Mouse (Mus musculus) ovary, postnatal 14 days (tissue): ENCODE measurements around the gene Nr1i3.
A peak's percentile ranks its signal among the peaks of the same experiment; 100 is the strongest.

Experiments
- DNase-seq: peaks from one replicate; pipeline ENCODE4 v3.0.0; 2022; ENCODE audit warnings: low spot score

Nr1i3 gene

DNA sequence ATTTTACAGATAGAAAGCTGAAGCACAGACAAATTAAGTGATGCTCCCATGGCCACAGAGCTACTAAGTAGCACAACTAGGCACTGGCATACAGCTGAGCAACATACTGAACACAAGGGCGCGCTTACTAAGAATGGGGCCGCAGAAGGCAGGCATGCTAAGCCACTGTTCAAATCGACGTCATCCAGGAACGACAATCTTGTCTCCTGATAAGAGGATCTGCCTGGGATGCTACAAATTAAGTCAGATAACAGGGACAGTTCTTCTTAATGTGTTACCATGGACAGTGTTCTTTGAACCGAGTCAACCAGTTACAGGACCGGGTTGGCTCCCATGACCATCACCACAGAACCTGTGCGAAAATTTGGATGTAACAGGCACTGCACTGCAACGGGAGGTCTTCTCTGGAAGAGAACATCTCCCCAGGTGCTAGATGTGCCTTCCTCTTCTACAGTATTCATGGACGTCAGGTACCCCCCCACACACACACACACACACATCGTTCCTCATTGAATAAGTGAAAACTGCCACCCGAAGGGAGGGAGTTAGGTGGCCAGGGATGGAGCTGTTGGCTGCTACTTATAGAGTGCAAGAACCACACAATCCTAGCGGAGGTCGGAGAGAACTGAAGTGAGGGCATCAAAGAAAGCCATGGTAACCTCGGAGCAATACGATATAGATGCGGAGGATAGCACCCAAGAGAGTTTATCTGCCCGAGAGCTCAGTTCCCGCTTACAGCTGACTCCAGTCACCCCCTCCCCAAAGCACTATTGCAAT, 18.5 kb upstream of the Nr1i3 start:
- DNase-seq: no peak

DNA sequence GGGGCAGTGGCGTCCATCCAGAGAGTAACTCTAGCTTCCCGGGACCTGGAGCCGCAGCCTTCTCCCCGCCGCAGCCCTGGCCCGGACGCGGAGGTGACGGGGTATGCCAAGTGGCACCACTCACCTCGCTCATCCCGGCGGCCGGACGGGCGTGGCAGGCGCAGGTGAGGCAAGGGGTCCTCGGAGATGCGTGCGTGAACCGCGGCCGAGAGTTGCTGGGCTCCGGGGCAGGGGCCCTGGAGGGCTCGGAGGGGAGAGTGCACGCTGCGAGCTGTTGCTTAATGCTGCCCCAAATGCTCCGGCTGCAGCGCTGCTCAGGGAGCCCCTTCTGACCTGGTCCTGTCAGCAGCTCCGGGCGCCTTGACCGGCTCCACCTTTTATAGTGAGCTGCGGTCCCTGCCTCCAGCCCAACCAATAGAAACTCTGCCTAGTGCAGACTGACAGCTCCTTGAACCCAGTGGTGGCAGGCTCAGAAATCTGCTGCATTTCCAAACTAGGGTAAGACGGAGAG, 17.8 kb upstream of the Nr1i3 start, which contains the start of gene Pcp4l1:
Gene Pcp4l1, minus strand, starts transcription at position 382 of the 511 bp plus-strand sequence.
- peak; percentile 37 for DNase-seq

DNA sequence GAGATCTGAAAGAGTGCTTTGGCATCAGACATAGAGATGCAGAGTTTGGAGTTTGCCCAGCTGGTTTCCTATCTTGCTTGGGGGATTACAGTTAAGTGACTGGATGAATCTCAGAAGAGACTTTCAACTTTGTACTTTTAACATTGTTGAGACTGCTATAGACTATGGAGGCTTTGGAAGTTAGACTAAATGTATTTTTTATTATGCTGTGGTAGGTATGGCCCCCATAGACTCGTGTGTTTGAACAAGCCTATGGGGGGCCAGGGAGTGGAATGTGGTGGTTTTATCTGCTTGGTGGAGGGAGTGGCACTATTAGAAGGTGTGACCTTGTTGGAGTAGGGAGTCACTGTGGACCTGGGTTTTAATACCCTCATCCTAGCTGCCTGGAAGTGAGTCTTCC, 14.2 kb upstream of the Nr1i3 start:
- DNase-seq: no peak

DNA sequence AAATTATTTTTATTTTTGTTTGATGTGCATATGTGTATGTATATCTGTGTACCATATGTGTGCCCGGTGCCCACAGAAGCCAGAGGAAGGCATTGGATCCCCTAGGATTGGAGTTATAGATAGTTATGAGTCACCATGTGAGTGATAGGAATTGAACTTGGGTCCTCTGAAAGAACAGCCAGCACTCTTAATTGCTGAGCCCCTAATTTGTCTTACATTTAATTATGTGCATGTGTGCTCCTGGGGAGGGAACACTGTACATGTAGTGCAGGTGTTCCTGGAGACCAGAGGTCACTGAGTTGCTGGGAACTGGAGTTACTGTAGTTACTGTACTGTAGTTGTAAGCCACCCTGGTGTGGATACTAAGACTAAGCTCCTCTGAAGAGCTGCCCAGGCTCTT, 13.0 kb upstream of the Nr1i3 start:
- no peak for DNase-seq

DNA sequence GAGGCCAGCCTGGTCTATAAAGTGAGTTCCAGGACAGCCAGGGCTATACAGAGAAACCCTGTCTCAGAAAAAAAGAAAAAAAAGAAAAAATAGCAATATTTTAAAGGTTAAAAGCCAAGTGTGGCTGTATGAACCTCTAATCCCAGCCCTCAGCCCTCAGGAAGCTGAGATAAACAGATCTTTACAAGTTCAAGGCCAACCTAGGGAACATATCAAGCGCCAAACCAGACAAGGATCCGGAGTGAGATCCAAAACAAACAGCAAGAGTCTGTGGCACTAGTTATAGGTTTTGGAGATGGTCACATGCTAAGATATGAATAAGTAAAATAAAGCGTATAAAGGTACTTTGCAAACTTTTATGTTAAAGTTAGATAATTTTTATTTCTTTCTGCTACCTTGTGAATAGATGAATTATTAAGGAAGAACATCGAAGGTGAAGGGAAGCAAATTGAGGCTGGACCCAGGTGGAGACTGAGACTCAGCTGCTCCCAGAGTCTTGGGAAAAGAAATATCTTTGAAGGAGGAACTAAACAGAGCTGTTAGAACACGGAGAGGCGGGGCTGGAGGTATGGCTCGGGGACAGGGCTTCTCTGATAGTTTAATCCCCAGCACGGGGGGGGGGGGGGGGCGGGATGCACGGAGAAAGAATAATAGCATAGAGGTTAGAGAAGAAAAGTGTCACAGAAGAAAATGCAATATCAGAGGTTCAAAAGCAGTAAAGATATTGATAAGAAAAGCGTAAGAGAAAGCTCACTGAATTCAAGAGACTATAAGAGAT, 10.1 kb upstream of the Nr1i3 start:
- DNase-seq: no peak

DNA sequence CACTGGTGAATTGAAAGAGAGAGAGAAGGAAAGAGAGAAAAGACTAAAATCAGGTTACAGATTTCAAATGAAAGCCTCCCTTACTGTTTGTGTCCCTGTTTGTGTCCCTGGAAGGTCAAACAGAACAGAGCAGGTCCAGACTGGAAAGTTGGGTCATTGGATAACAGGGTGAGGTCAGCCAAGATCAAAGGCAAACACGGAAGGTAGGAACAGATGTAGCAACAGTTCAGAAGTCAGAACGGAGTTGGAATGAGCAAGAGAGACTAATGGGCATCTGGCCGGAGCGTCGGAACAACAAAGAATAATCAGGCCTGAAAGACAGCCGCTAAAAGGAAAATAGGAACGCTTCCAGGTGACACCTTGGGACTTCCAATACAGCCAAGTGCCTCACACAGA, 9.5 kb upstream of the Nr1i3 start:
- no peak for DNase-seq

DNA sequence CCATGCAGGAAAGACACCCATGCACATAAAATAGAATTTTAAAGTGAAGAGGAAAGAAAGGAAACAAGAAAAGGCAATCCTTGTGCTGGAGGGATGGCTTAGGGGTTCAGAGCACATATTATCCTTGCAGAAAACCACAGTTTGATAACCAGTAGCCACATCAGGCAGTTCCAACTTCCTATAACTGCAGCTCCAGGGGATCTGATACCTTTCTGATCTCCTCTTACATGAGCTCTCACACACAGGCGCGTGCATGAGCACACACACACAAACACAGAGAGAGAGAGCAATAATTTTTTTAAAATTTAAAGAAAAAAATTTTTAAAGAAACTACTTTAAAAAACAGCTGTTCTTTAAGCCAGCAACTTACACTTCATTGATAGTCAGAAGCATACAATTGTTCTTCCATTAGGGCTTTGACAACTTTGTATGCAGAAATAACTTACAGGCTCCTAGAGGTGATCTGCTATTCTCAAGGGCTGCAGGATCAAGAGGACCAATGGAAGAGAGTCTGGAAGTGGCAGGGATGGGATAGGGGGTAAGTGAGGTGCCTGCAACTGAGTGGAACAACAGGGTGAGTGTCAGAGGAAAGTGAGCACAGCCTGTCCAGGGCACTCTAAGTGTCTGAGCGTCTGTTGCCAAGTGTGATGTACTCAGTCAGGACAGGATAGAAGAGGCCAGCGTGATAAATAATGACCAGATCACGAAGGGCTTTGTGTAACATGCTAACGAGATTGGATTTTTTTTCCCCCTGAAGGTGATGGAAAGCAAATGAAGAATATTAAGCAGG, 7.9 kb upstream of the Nr1i3 start:
- no peak for DNase-seq

DNA sequence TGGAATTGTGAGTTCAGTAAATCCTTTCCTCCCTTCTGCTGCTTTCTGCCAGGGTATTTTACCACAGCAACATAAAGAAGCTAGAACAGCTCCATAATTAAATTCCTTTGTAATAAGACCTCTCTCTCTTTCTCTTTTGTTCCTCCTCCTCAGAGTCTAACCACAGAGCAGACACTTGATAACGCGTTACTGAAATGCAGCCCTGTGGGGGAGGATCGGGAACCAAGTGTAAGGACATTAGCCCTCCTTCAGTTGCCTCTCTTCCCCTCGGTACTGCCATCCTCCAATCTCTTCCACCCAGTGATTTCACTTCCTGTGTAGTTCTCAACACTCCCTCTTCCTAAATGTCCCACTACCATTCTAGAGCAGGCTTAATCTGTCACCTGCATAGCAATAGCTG, 4.4 kb upstream of the Nr1i3 start:
- DNase-seq: no peak

DNA sequence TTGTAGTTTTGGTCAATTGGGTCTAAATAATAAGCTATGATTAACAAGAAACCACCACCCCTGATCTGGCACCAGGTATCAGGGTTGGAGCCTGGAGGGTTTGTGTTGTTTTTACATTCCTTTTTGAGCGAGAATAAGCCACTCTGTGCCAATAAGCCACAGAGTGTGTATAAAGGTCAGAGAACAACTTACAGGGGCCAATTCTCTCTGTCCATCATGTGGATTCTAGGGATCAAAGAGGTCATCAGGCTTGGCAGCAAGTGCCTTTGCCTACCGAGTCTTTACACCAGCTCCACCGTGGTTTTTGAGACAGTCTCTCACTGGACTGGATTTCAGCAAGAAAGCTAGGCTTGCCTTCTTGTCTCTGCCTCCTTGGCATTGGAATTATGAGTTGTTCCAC, 916 bp upstream of the Nr1i3 start:
- DNase-seq: no peak

DNA sequence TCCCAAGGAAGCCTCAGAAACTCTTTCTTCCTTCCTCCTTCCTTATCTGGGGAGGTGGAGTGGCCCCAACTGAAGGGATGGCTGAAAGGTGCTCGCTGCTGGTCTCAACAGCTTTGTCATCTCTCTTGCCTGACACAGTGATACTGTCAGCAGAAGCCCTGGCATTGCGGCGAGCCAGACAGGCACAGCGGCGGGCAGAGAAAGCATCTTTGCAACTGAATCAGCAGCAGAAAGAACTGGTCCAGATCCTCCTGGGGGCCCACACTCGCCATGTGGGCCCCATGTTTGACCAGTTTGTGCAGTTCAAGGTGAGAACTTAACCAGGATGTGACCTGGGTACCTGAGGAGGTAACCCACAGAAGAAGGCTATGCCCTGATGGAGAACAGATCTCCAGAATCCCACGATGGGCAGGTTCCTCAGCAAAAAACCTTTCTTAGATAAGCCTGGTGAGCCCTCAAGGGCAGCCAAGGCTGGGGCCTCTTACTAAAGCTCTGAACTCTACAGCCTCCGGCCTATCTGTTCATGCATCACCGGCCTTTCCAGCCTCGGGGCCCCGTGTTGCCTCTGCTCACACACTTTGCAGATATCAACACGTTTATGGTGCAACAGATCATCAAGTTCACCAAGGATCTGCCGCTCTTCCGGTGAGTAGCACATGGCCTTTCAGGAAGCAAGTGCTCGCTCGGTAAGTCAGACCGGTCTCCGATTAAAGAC, 2.6 kb downstream of the Nr1i3 start:
- DNase-seq: no peak

DNA sequence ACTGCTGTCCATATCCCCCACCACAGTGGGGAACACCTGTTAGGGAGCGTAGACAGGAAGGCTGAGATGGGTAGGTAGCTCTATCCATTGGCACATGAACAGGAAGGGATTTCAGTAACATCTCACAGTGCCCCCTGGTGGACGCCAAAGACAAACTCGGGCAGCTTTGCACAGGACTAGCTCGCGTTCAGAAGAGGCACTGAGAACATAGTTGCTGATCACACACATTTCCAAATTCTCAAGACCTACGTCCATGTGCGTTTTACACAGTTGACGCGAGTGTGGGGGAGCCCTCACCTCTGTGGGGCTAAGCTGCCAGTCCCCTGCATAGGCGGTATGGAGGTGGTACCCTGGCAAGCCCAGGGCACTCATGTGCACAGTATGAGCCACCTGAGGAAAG, 7.1 kb downstream of the Nr1i3 start:
- peak; percentile 80 for DNase-seq

DNA sequence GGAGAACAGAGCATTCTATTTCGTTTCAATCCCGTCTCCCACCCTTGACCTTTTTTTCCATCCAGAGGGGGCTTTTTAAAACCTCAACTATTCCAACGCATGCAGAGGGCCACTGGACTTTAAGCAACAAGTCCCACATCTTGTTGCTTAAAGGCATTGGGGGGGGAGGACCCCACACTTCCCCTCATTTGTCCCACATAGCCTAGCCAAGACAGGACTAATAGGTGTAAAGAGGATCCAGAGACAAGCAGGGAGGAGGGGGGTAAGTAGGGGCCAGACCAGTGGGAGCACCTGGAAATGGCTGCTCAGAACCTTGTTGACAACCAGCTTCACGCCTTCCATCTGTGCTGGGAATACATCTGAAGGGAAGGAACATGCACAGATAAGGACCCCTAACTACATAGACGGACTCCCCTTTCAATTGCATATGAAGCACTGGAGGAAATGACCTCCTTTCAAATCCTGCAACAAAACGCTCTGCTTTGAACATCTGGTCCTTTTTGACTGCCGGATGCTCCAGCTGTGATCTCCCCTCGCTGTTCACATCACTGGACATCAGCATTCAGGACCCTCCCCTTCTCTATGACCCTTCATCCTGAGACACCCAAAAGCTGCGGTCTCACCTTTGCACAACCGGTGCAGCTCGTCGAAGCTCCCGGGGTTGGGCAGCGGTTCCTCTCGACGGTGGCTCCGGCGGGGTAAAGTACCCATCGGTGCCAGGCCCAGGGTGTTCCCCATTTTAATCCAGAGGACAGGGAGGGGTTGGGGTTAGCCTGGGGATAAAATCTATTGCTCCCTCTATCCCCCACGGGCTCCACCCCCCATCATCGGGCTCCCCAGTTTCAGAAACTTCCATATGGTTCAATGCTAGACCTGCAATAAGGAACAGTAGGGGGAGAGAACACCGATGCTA, 7.8 kb downstream of the Nr1i3 start:
- no peak for DNase-seq

DNA sequence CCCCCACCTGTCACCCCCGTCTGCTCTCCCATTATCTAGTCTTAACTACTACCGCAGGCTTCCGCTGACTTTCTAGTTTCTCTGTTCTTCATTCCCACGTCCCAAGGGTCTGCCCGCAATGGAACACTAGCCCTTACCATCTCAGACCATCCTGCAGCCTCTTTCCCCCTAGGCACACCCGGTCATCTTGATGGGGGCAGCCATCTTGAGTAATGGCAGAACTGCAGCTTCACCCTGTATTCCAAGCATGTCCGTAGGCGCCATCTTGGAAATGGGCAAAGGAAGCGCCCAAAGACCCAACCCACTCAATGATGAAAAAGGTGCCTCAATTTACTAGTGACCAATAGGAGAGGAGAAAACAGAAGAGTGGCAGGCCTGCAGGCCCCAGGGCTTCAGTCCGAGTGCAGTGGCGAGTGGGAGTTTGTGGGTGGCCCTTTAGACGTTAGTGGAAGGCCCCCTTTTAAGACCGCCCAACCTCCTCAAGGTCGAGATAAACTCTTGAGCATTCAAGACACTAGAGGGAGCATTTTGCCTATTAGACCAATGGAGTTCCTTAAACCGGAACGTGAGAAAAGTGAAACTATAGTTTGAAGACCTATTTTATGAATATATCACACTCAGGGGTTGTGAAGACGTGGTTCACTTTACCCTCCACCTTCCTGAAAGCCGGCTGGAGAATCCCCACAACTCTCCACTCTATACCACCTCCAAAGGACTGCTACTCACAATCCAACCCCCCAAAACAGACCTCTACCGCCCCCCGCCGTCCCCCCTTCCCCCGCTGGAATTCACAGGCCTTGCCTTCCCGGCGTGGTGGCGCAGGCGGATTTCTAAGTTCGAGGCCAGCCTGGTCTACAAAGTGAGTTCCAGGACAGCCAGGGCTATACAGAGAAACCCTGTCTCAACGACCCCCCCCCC, 8.7 kb downstream of the Nr1i3 start, which contains the start of gene Tomm40l:
Gene Tomm40l, minus strand, starts transcription at position 277 of the 918 bp plus-strand sequence.
- DNase-seq: peak; percentile 76

DNA sequence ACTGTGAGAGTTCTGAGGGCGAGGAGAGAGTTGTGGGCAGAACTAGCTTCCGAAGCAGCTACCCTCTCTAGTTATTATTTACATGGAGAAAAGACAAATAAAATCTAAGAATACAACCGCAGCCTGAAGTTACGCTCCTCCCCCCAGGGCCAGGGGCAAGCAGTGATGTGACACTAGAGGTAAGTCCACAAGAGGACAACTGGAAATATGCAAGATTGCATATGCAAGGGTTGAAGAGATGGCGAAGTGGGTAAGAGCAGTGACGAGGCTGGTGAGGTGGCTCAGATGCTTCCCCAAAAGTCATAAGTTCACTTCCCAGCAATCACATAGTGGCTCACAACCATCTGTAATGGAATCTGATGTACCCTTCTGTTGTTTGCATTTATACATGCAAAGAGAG, 9.4 kb downstream of the Nr1i3 start:
- DNase-seq: no peak

DNA sequence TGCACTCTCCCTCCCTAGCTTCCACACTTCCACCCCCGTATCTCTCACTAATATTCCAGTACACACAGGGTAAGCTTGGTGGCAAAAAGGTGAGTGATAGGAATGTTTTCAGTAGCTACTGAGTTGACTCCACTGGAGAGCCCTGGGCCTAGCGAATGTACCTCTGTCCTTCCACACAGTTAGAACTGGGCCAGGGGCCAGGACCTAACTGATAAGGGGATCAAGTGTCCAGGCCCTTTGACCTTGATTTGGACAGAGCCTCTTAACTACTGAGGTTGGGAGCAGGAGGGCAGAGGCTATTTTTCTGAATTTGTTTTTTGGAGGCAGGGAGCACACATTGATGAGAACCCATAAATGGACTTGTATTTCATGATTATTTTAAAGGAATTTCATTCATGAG, 10.0 kb downstream of the Nr1i3 start:
- DNase-seq: no peak

DNA sequence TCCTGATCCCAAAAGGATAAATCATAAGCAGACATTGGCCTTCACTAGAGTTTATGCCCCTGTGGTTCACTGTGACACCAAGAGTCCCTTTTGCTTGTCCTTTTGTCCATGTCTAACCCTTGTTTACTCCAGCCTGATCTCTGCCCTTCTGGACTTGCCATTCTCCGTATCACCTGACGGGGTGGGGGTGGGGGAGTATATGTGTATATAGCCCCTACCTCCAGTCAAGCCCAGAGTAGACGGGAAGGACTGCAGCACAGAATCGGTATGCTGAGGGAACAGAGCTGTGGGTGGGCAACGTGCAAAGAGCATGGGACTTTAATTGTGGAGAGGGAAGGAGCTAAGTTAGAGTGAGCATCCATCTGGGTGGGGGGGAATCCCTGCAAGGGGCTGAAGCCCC, 11.1 kb downstream of the Nr1i3 start, which contains the start of gene Apoa2:
Gene Apoa2, plus strand, starts transcription at position 198 of the 400 bp plus-strand sequence.
- DNase-seq: no peak

DNA sequence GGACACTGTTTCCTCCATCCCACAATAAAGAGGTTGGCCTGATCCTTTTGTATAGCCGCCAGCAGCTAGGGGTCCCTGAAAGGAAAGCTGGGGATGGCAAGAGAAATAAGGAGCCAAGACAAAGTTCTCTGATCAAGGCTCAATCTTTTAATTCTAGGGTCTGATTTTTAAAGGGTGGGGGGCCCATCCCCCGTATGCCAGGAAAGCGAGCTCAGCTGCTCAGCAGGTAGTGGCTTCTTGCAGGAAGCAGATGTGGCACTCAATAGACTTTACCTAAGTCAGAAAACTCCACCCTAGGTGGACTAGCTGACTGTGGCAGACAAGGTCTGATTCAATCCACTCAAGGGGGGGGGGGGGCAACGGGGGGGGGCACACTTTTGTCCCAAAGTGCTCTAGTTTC, 13.0 kb downstream of the Nr1i3 start:
- no peak for DNase-seq

DNA sequence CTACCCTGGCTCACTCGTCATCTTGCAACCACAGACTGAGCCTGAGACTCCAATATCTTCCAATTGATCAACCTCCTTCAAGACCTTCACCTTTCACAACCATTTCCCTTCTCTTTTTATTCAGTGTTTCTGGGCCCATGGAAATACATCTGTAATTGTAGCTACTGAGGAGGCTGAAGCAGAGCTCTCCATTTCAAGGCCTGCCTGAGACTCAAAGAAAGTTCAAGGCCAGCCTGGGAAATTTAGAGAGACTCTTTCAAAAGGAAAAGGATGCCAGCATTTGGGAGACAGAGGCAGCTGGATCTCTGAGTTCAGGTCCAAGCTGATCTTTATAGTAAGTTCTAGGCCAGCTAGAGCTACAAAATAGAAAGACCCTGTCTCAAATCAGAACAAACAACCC, 14.1 kb downstream of the Nr1i3 start:
- DNase-seq: no peak

DNA sequence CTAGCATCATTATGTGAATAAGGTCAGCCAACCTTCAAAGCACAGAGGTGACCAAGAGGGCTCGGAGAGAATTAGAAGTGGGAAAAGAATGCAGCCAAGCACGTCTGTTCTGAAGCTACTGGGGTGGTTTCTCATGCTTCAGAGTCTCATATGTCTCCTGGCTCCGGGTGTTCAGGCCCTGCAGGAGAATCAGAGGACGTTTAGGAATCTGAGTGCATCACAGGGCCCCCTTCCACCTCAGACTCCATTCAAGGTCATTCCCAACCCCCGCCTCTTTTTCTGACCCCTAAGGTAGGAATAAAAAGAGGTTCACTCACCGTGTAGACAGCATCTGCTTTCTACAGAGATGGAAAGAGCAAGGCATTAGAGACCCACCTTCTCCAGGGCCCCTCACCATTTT, 16.0 kb downstream of the Nr1i3 start:
- DNase-seq: no peak
